Comparison of ENCODE assay signal across 18 mouse cellular contexts in genomic region chr5:45000996-45001395, GRCm38 (mm10).
"Had no signal": no experiment of that assay in that cellular context is flagged by ENCODE, and none has a peak within 500 bp of the region (broad histone marks: within the 10 kb centered on the region; RNA-seq: fewer than 3 reads in every experiment).

No protein-coding gene starts in this region.

- ATAC-seq: lung, postnatal 0 days; midbrain, embryonic 16.5 days had no signal

- H3K36me3 ChIP-seq: midbrain, embryonic 10.5 days; midbrain, embryonic 12.5 days; neural tube, embryonic 13.5 days; neural tube, embryonic 15.5 days had no signal

- DNase-seq: lung, adult 2 months; lung, postnatal 4 days; midbrain, embryonic 14.5 days; retina, postnatal 1 day; right cerebral cortex, adult 18-20 months; right cerebral cortex, postnatal 25 days; right cerebral cortex, postnatal 4 days; spleen, adult 18-20 months; thymus, adult 18-20 months; thymus, postnatal 14 days; thymus, postnatal 36 days had no signal

- H3K27me3 ChIP-seq: midbrain, embryonic 12.5 days; neural tube, embryonic 13.5 days; neural tube, embryonic 15.5 days had no signal

- H3K4me1 ChIP-seq: midbrain, embryonic 10.5 days; midbrain, embryonic 12.5 days; neural tube, embryonic 15.5 days had no signal

- H3K9me3 ChIP-seq: midbrain, embryonic 10.5 days; midbrain, embryonic 12.5 days; neural tube, embryonic 13.5 days; neural tube, embryonic 15.5 days had no signal

- H3K9ac ChIP-seq: midbrain, embryonic 12.5 days; neural tube, embryonic 13.5 days; neural tube, embryonic 15.5 days had no signal

- H3K4me3 ChIP-seq: midbrain, embryonic 10.5 days; midbrain, embryonic 12.5 days; myocyte; neural tube, embryonic 13.5 days; neural tube, embryonic 15.5 days had no signal

- H3K4me2 ChIP-seq: midbrain, embryonic 12.5 days; neural tube, embryonic 13.5 days; neural tube, embryonic 15.5 days had no signal

- H3K27ac ChIP-seq: midbrain, embryonic 10.5 days; midbrain, embryonic 12.5 days; neural tube, embryonic 13.5 days; neural tube, embryonic 15.5 days had no signal
